Mouse (Mus musculus) erythroblast, embryonic 14.5 days (primary cell): ENCODE results near the gene Pacs1.

Source experiments
- GATA1 ChIP-seq: IDR thresholded peaks from 2 replicates; pipeline ENCODE4 v1.6.1; 2012; ENCODE audit warnings: low read length, inconsistent platforms, mixed read lengths
- TAL1 ChIP-seq: IDR thresholded peaks from 3 replicates; pipeline ENCODE4 v1.6.1; 2012; ENCODE audit warnings: low read length, inconsistent platforms, mixed read lengths

DNA sequence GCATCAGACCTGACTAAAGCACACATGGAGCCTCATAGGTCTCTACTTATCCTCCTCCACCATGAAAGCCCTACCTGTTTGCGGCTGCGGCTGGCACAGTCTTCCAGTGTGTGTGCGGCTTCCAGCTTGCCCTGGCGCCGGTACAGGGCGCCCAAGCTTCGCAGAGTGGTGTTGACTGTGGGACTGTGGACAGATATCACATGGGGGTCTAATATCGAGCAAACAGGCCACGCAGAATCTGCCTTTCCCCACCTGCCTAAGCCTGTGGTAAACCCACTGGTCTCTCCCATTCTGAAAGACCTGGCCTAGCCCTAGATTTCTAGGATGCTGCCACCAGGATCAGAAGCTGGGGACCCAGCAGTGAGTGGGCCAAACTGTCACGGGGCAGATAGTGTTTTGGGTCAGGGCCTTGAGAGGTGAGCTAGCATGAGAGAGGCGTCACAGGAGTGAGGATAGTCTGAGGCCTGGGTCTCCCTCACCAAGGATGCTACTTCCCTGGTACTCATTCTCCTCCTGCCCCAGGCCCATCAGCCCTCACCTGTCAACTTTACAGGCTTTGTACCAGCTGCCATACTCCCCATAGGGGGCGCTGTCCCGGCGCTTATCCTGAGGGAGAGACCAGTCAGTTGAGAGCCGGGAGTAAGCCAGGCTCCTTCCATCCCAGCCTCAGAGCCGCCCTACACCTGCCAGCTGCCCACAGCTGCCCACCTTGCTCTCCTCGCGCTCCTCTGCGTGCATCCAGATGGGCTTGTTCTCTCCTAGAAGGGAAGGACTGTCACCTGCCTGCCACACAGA, 163.1 kb downstream of the Pacs1 start:
- TF ChIP-seq TAL1 (no peak), GATA1 (no peak)
